Mouse (Mus musculus): ENCODE results near the gene Tmem131. TPM values are rescaled to one million over a fixed set of nuclear protein-coding genes. Genes with fewer than 3 reads are reported as not detected.
A peak's percentile ranks its signal among the peaks of the same experiment; 100 is the strongest.

Tmem131 gene
- polyA plus RNA-seq, 2 experiments, result 10.6 to 14.9 TPM

DNA sequence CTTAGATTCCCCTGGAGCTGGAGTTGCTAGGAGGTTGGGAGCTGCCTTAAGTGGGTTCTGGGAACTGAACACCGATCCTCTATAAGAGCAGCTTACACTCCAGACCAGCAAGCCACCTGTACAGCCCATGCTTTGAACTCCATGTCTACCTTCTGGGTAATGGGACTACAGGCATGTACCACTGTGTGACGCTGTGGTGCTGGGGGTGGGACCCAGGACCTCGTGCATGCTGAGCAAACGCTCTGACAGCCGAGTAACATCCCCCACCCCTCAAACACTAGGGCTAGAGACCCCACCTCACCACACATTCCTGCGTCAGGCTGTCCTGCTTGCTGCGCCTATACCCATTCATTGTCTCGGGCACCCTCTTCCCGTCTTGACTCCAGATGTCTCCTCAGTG is 184.9 kb downstream of the Tmem131 start:
- Histone ChIP-seq H3K36me3 (replicated peaks; ENCODE audit: control insufficient read depth, insufficient read depth, low read depth) (no peaks in the 10 kb centered on the region), H3K9ac (replicated peaks) (no peak overlapping the region), H3K4me1 (replicated peaks; ENCODE audit: control insufficient read depth in 2 of 2, insufficient read depth in 2 of 2, low read length in 1 of 2) (peaks cover 0 to 4% of the 10 kb centered on the region in 2 experiments; a peak in 2 of 4 replicates), H3K4me3 (ENCODE audit: insufficient read depth in 1 of 2, low read depth in 2 of 2, low read length in 2 of 2) (no peak overlapping the region), H3K9me3 (ENCODE audit: control insufficient read depth, low read length) (no peaks in the 10 kb centered on the region), H3K27ac (no peak overlapping the region), H3K4me2 (ENCODE audit: low read depth) (no peak overlapping the region), H3K27me3 (ENCODE audit: control insufficient read depth, insufficient read depth, low read length) (no peaks in the 10 kb centered on the region)
- 68% methylated on average over 9 of the region's 9 CpGs for WGBS (ENCODE audit: insufficient replicate concordance)
- DNase-seq (ENCODE audit: low read depth in 3 of 3, low spot score in 3 of 3) (no peak), ATAC-seq (ENCODE audit: insufficient read depth) (no peak)
- TF ChIP-seq CTCF (IDR thresholded peaks at IDR 0.05; ENCODE audit: low read depth) (no peak), EP300 (IDR thresholded peaks at IDR 0.05; ENCODE audit: low read depth) (no peak)

DNA sequence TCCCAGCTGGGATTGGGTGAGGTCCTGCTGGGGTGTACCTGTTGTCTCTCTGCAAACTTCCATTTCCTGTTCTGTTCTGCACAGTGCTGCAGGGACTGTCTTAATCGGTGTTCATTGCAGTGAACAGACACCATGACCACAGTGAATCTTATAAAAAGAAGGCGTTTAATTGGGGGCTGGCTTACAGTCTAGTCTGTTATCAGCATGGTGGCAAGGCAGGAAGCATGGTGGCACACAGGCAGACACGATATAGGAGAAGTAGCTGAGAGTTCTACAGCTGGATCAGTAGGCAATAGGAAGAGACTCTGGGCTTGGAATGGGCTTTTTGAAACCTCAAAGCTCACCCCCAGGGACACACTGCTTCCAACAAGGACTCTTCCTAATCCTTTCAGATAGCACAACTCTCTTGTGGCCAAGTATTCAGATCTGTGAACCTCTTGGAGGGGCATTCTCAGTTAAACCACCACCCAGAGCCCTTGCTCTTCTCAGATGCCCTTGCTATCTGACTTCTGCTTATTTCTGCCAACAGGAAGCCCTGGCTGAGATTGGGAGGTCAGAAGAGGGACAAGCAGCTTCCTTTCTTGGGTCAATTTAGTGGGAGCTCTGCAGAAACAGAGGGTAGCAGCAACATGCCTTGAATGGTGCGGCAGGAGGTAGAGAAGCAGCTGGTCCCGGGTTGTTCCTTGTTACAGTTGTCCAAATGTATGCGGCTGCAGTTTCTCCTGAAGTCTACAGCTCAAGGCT is 189.4 kb downstream of the Tmem131 start:
- H3K36me3 ChIP-seq (replicated peaks; ENCODE audit: control insufficient read depth, insufficient read depth, low read depth), result no peaks in the 10 kb centered on the region
- TF ChIP-seq EP300 (IDR thresholded peaks at IDR 0.05; ENCODE audit: low read depth) (no peak), CTCF (IDR thresholded peaks at IDR 0.05; ENCODE audit: low read depth) (no peak)
- H3K4me3 ChIP-seq (ENCODE audit: insufficient read depth in 1 of 2, low read depth in 2 of 2, low read length in 2 of 2), result no peak overlapping the region
- H3K27ac ChIP-seq, result no peak overlapping the region
- no peak overlapping the region for H3K9ac ChIP-seq (replicated peaks)
- no peaks in the 10 kb centered on the region for H3K27me3 ChIP-seq (ENCODE audit: control insufficient read depth, insufficient read depth, low read length)
- ATAC-seq (ENCODE audit: insufficient read depth), result no peak
- 26% methylated on average over 6 of the region's 6 CpGs for WGBS (ENCODE audit: insufficient replicate concordance)
- DNase-seq (ENCODE audit: low read depth in 3 of 3, low spot score in 3 of 3), result no peak
- peaks cover 0 to 4% of the 10 kb centered on the region in 2 experiments; a peak in 2 of 4 replicates for H3K4me1 ChIP-seq (replicated peaks; ENCODE audit: control insufficient read depth in 2 of 2, insufficient read depth in 2 of 2, low read length in 1 of 2)
- H3K4me2 ChIP-seq (ENCODE audit: low read depth), result no peak overlapping the region
- no peaks in the 10 kb centered on the region for H3K9me3 ChIP-seq (ENCODE audit: control insufficient read depth, low read length)

DNA sequence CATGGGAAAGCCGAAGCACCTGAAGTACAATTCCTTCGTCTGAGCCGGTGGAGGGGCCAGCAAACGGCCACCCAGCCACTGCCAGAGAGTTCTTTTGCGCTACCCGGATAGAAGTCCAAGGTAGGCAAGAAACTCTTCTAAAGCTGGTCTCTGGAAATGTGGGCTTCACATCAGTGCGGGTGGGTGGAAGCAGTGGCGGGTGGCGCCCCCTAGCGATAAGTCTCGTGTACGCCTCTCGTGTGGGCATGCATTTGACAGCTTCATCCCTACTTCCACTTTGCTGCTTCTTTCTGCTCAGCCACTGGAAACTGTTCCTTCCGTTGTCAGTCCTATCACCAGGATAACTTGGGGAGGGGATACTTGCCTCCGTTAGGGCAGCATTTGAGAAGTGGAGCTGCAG is 197.0 kb downstream of the Tmem131 start:
- WGBS (ENCODE audit: insufficient replicate concordance), result 37% methylated on average over 15 of the region's 15 CpGs
- ATAC-seq (ENCODE audit: insufficient read depth) (no peak), DNase-seq (ENCODE audit: low read depth in 3 of 3, low spot score in 3 of 3) (no peak)
- no peak for TF ChIP-seq EP300 (IDR thresholded peaks at IDR 0.05; ENCODE audit: low read depth)
- peak; percentile 88 for TF ChIP-seq CTCF (IDR thresholded peaks at IDR 0.05; ENCODE audit: low read depth)
- Histone ChIP-seq H3K9ac (replicated peaks) (no peak overlapping the region), H3K27me3 (ENCODE audit: control insufficient read depth, insufficient read depth, low read length) (no peaks in the 10 kb centered on the region), H3K4me2 (ENCODE audit: low read depth) (no peak overlapping the region), H3K27ac (no peak overlapping the region), H3K9me3 (ENCODE audit: control insufficient read depth, low read length) (no peaks in the 10 kb centered on the region), H3K4me1 (replicated peaks; ENCODE audit: control insufficient read depth in 2 of 2, insufficient read depth in 2 of 2, low read length in 1 of 2) (no peaks in the 10 kb centered on the region), H3K36me3 (replicated peaks; ENCODE audit: control insufficient read depth, insufficient read depth, low read depth) (no peaks in the 10 kb centered on the region), H3K4me3 (ENCODE audit: insufficient read depth in 1 of 2, low read depth in 2 of 2, low read length in 2 of 2) (no peak overlapping the region)

DNA sequence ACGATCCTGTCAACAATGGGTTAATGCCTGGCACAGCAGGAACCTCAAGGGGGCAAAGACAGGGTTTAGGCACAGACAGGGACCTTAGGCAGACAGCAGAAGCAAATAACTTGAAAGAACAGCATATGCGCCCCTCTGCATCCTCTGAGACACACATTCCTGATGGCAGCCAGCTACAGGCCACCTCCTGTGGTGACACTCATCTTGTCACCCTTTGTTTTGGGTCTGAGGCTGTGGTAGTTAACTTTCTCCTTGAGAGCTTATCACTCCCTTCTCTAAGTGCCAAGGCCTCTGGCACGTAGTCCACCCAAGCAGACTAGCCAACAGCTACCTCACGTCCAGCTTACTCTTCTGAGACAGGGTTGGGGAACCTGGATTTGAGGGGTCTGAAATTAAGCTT is 197.8 kb downstream of the Tmem131 start:
- Histone ChIP-seq H3K36me3 (replicated peaks; ENCODE audit: control insufficient read depth, insufficient read depth, low read depth) (no peaks in the 10 kb centered on the region), H3K27ac (no peak overlapping the region), H3K4me1 (replicated peaks; ENCODE audit: control insufficient read depth in 2 of 2, insufficient read depth in 2 of 2, low read length in 1 of 2) (no peaks in the 10 kb centered on the region), H3K9me3 (ENCODE audit: control insufficient read depth, low read length) (no peaks in the 10 kb centered on the region), H3K4me3 (ENCODE audit: insufficient read depth in 1 of 2, low read depth in 2 of 2, low read length in 2 of 2) (no peak overlapping the region), H3K4me2 (ENCODE audit: low read depth) (no peak overlapping the region), H3K9ac (replicated peaks) (no peak overlapping the region), H3K27me3 (ENCODE audit: control insufficient read depth, insufficient read depth, low read length) (no peaks in the 10 kb centered on the region)
- no peak for ATAC-seq (ENCODE audit: insufficient read depth)
- WGBS (ENCODE audit: insufficient replicate concordance), result 48% methylated on average over 4 of the region's 4 CpGs
- TF ChIP-seq CTCF (IDR thresholded peaks at IDR 0.05; ENCODE audit: low read depth) (no peak), EP300 (IDR thresholded peaks at IDR 0.05; ENCODE audit: low read depth) (no peak)
- DNase-seq (ENCODE audit: low read depth in 3 of 3, low spot score in 3 of 3), result no peak

DNA sequence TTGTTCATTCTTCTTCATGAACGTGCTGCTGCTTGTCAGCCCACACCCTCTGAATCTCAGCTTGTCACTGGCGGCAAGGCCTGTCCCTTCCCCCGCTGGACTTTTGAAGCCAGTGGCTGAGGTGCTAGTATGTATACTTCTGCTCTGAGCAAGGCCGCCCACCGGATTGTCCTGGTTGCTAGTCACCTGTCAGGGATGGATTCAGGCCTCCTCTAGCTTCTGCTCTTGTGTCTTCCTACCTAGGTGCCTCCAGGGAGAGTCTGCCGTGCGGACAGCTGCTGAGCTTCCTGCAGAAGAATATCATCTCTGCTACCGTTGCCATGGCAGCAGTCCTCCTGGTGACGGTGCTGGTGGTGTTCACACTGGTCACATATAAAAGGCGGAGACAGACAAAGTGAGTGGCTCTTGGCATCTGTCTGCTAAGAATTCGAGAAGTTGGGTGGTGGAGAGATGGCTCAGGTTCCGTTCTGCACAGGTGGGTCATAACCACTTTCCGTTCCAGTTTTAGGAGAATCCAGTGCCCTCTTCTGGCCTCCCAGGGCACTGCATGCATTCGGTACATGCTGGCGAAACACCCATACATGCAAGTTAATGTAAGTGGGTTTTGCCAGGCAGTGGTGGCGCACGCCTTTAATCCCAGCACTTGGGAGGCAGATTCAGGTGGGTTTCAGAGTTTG is 199.1 kb downstream of the Tmem131 start:
- H3K9me3 ChIP-seq (ENCODE audit: control insufficient read depth, low read length), result no peaks in the 10 kb centered on the region
- H3K9ac ChIP-seq (replicated peaks), result no peak overlapping the region
- H3K27me3 ChIP-seq (ENCODE audit: control insufficient read depth, insufficient read depth, low read length), result no peaks in the 10 kb centered on the region
- no peak overlapping the region for H3K4me3 ChIP-seq (ENCODE audit: insufficient read depth in 1 of 2, low read depth in 2 of 2, low read length in 2 of 2)
- H3K4me2 ChIP-seq (ENCODE audit: low read depth), result no peak overlapping the region; the same call in 1 of the 2 replicates
- no peaks in the 10 kb centered on the region for H3K36me3 ChIP-seq (replicated peaks; ENCODE audit: control insufficient read depth, insufficient read depth, low read depth)
- TF ChIP-seq CTCF (IDR thresholded peaks at IDR 0.05; ENCODE audit: low read depth) (peak; percentile 83), EP300 (IDR thresholded peaks at IDR 0.05; ENCODE audit: low read depth) (no peak)
- 22% methylated on average over 17 of the region's 17 CpGs for WGBS (ENCODE audit: insufficient replicate concordance)
- H3K27ac ChIP-seq, result no peak overlapping the region
- ATAC-seq (ENCODE audit: insufficient read depth) (no peak), DNase-seq (ENCODE audit: low read depth in 3 of 3, low spot score in 3 of 3) (peak; percentile 15 to 28 (median 17))
- no peaks in the 10 kb centered on the region for H3K4me1 ChIP-seq (replicated peaks; ENCODE audit: control insufficient read depth in 2 of 2, insufficient read depth in 2 of 2, low read length in 1 of 2)
